In the genomic region with DNA sequence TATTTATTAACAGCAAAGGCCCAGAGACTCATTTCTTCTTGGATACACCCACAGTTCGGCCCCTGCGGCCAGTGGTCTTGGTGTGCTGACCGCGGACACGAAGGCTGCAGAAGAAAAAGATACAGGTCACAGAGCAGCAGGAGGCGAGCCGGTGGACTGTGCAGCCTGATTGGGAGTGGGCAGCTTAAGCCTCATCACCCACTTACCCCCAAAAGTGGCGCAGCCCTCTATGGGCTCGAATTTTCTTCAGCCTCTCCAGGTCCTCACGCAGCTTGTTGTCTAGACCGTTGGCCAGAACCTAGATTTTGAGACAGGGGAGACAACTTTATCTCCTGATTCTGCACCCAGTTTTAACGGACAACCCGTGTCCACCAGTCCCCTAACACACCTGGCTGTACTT, we compare ENCODE assay signal across 8 mouse cellular contexts. TPM values are rescaled to one million over a fixed set of nuclear protein-coding genes. Genes with fewer than 3 reads are reported as not detected.
A peak's percentile ranks its signal among the peaks of the same experiment; 100 is the strongest.
DNase-seq lines count a peak whose midpoint lies in the region; ATAC-seq and TF ChIP-seq lines count a peak whose summit lies in the region.
"Not testable (repeated sequence)": the region's sequence is repeated elsewhere in the genome, so short reads cannot be mapped to it uniquely, and the experiment has no call there.

No protein-coding gene starts in this region.

- H3K4me1 ChIP-seq in G1E (ENCODE audit: insufficient read depth, low read depth, low read length), result peaks cover 69% of the 10 kb centered on the region
- peaks cover 73% of the 10 kb centered on the region for H3K4me1 ChIP-seq in erythroblast, embryonic 14.5 days (ENCODE audit: control insufficient read depth)
- H3K4me1 ChIP-seq in heart, embryonic 13.5 days, result peaks cover 60% of the 10 kb centered on the region
- H3K4me1 ChIP-seq in intestine, embryonic 14.5 days (replicated peaks; ENCODE audit: control insufficient read depth, insufficient read depth, low read length), result peaks cover 48% of the 10 kb centered on the region
- H3K4me1 ChIP-seq in limb, embryonic 12.5 days (replicated peaks), result peaks cover 59% of the 10 kb centered on the region
- H3K4me1 ChIP-seq in lung, embryonic 16.5 days (replicated peaks; ENCODE audit: control insufficient read depth, insufficient read depth, low read length), result peaks cover 44% of the 10 kb centered on the region
- H3K4me1 ChIP-seq in neural tube, embryonic 11.5 days (ENCODE audit: control insufficient read depth, insufficient read depth, low read length), result peaks cover 43% of the 10 kb centered on the region

- not testable (repeated sequence) for H3K27me3 ChIP-seq in G1E (ENCODE audit: insufficient read depth, low read length); erythroblast, embryonic 14.5 days (ENCODE audit: control insufficient read depth); heart, embryonic 13.5 days (replicated peaks); intestine, embryonic 14.5 days (replicated peaks; ENCODE audit: control insufficient read depth, insufficient read depth, low read length); limb, embryonic 12.5 days; lung, embryonic 16.5 days (ENCODE audit: control insufficient read depth, insufficient read depth, low read depth, low read length); neural tube, embryonic 11.5 days (ENCODE audit: control insufficient read depth, insufficient read depth, low read length)

- peak overlapping the region; percentile 99 for H3K4me2 ChIP-seq in heart, embryonic 13.5 days
- peak overlapping the region; percentile 82 for H3K4me2 ChIP-seq in intestine, embryonic 14.5 days (ENCODE audit: low read length)
- peak overlapping the region; percentile 99 for H3K4me2 ChIP-seq in limb, embryonic 12.5 days
- H3K4me2 ChIP-seq in lung, embryonic 16.5 days (ENCODE audit: low read depth, low read length), result peak overlapping the region; percentile 80
- peak overlapping the region; percentile 82; the same call in 1 of the 2 replicates for H3K4me2 ChIP-seq in neural tube, embryonic 11.5 days (ENCODE audit: low read depth)

- peaks cover 81% of the 10 kb centered on the region for H3K36me3 ChIP-seq in G1E (replicated peaks)
- peaks cover 73% of the 10 kb centered on the region for H3K36me3 ChIP-seq in erythroblast, embryonic 14.5 days (ENCODE audit: control insufficient read depth)
- peaks cover 63% of the 10 kb centered on the region for H3K36me3 ChIP-seq in heart, embryonic 13.5 days
- H3K36me3 ChIP-seq in intestine, embryonic 14.5 days (ENCODE audit: control insufficient read depth, insufficient read depth, low read length), result peaks cover 50% of the 10 kb centered on the region
- H3K36me3 ChIP-seq in limb, embryonic 12.5 days, result peaks cover 67% of the 10 kb centered on the region
- peaks cover 18% of the 10 kb centered on the region for H3K36me3 ChIP-seq in lung, embryonic 16.5 days (ENCODE audit: control insufficient read depth, insufficient read depth, low read length)
- peaks cover 10% of the 10 kb centered on the region; the same call in 1 of the 2 replicates for H3K36me3 ChIP-seq in neural tube, embryonic 11.5 days (ENCODE audit: control insufficient read depth, insufficient read depth, low read length)

- H3K27ac ChIP-seq in heart, embryonic 13.5 days (replicated peaks), result peak overlapping the region; percentile 91
- not testable (repeated sequence) for H3K27ac ChIP-seq in intestine, embryonic 14.5 days (ENCODE audit: low read depth); lung, embryonic 16.5 days (ENCODE audit: low read length)
- H3K27ac ChIP-seq in limb, embryonic 12.5 days, result peak overlapping the region; percentile 94
- H3K27ac ChIP-seq in neural tube, embryonic 11.5 days (ENCODE audit: low read depth, low read length), result peak overlapping the region; percentile 86; the same call in 1 of the 2 replicates

- peak overlapping the region; percentile 81 for H3K9ac ChIP-seq in heart, embryonic 13.5 days
- not testable (repeated sequence) for H3K9ac ChIP-seq in intestine, embryonic 14.5 days (ENCODE audit: low read length); lung, embryonic 16.5 days (ENCODE audit: low read length); neural tube, embryonic 11.5 days (ENCODE audit: low read length)
- peak overlapping the region; percentile 70; the same call in 1 of the 2 replicates for H3K9ac ChIP-seq in limb, embryonic 12.5 days (replicated peaks)

- not testable (repeated sequence) for ATAC-seq in G1E (ENCODE audit: extremely low read depth, insufficient number of reproducible peaks, low FRiP score, poor library complexity, severe bottlenecking); heart, embryonic 13.5 days (ENCODE audit: extremely low read depth, insufficient number of reproducible peaks, low FRiP score, low TSS enrichment); intestine, embryonic 14.5 days (replicated peaks; ENCODE audit: low FRiP score, low TSS enrichment, low read depth); limb, embryonic 12.5 days (ENCODE audit: insufficient number of reproducible peaks, insufficient read depth, low FRiP score, low TSS enrichment, low read depth); lung, embryonic 16.5 days (ENCODE audit: low read depth); neural tube, embryonic 11.5 days (ENCODE audit: insufficient read depth, low FRiP score, low TSS enrichment)

- not testable (repeated sequence) for TF ChIP-seq CTCF in G1E (IDR thresholded peaks at IDR 0.05; ENCODE audit: low read depth, low read length)

- H3K9me3 ChIP-seq in G1E (replicated peaks); erythroblast, embryonic 14.5 days (ENCODE audit: control insufficient read depth, low read length); heart, embryonic 13.5 days; intestine, embryonic 14.5 days (ENCODE audit: control insufficient read depth, low read length); limb, embryonic 12.5 days; lung, embryonic 16.5 days (ENCODE audit: control insufficient read depth, low read length); neural tube, embryonic 11.5 days (ENCODE audit: control insufficient read depth, low read length): not testable (repeated sequence)

- 70% methylated on average over 13 of the region's 13 CpGs for WGBS in heart, embryonic 13.5 days
- WGBS in intestine, embryonic 14.5 days, result 82% methylated on average over 13 of the region's 13 CpGs
- 75% methylated on average over 13 of the region's 13 CpGs for WGBS in limb, embryonic 12.5 days
- 75% methylated on average over 13 of the region's 13 CpGs for WGBS in lung, embryonic 16.5 days
- 81% methylated on average over 13 of the region's 13 CpGs for WGBS in neural tube, embryonic 11.5 days

- H3K4me3 ChIP-seq in G1E (ENCODE audit: low read depth, low read length), result peak overlapping the region; percentile 93
- peak overlapping the region; percentile 74 for H3K4me3 ChIP-seq in erythroblast, embryonic 14.5 days (replicated peaks)
- H3K4me3 ChIP-seq in heart, embryonic 13.5 days, result peak overlapping the region; percentile 61
- peak overlapping the region; percentile 45 for H3K4me3 ChIP-seq in intestine, embryonic 14.5 days (ENCODE audit: low read depth, low read length)
- H3K4me3 ChIP-seq in limb, embryonic 12.5 days (replicated peaks), result peak overlapping the region; percentile 49
- H3K4me3 ChIP-seq in lung, embryonic 16.5 days (ENCODE audit: low read length), result not testable (repeated sequence)
- H3K4me3 ChIP-seq in neural tube, embryonic 11.5 days (ENCODE audit: low read depth, low read length), result peak overlapping the region; percentile 39

- DNase-seq in G1E (ENCODE audit: low spot score); intestine, embryonic 14.5 days (ENCODE audit: low spot score); neural tube, embryonic 11.5 days (ENCODE audit: low spot score): not testable (repeated sequence)
- peak; percentile 31 for DNase-seq in yolk sac, embryonic 10.5 days (ENCODE audit: low spot score)

RNA-seq across cellular contexts. Expression of a gene that starts 0.7 kb away (rescaled TPM):
- total RNA-seq in G1E (2014; fragmentation: Nextera tagmentation) (1.7 and 1.9 TPM in 2 replicates), G1E (2017) (3.0 and 3.6 TPM in 2 replicates)
- 10.9 and 13.5 TPM in 2 replicates for polyA plus RNA-seq in G1E (2012)
- polyA plus RNA-seq in erythroblast, embryonic 14.5 days (2012), result 0.21 and 0.45 TPM in 2 replicates
- polyA plus RNA-seq in heart, embryonic 13.5 days (2015; fragmentation: Nextera tagmentation; extraction: Ambion mirVana), result 4.5 and 7.0 TPM in 2 replicates
- polyA plus RNA-seq in intestine, embryonic 14.5 days (2014; fragmentation: Nextera tagmentation; extraction: Ambion mirVana), result 3.7 and 4.9 TPM in 2 replicates
- 5.0 and 6.8 TPM in 2 replicates for polyA plus RNA-seq in limb, embryonic 12.5 days (2016; fragmentation: Nextera tagmentation; extraction: Ambion mirVana)
- polyA plus RNA-seq in lung, embryonic 16.5 days (2015; fragmentation: Nextera tagmentation; extraction: Ambion mirVana), result 5.5 and 5.6 TPM in 2 replicates
- polyA plus RNA-seq in neural tube, embryonic 11.5 days (2014; fragmentation: Nextera tagmentation; extraction: Ambion mirVana), result 4.4 and 4.9 TPM in 2 replicates

RNA-seq across cellular contexts. Expression of a gene that starts 3.6 kb away (rescaled TPM):
- total RNA-seq in G1E (2014; fragmentation: Nextera tagmentation), result 30.0 and 34.1 TPM in 2 replicates
- total RNA-seq in G1E (2017), result 18.5 and 19.8 TPM in 2 replicates
- 45.6 and 48.9 TPM in 2 replicates for polyA plus RNA-seq in G1E (2012)
- polyA plus RNA-seq in erythroblast, embryonic 14.5 days (2012), result 10.1 and 11.6 TPM in 2 replicates
- polyA plus RNA-seq in heart, embryonic 13.5 days (2015; fragmentation: Nextera tagmentation; extraction: Ambion mirVana), result 36.0 and 39.6 TPM in 2 replicates
- polyA plus RNA-seq in intestine, embryonic 14.5 days (2014; fragmentation: Nextera tagmentation; extraction: Ambion mirVana), result 32.4 and 35.3 TPM in 2 replicates
- polyA plus RNA-seq in limb, embryonic 12.5 days (2016; fragmentation: Nextera tagmentation; extraction: Ambion mirVana), result 53.3 and 55.0 TPM in 2 replicates
- polyA plus RNA-seq in lung, embryonic 16.5 days (2015; fragmentation: Nextera tagmentation; extraction: Ambion mirVana), result 49.4 and 50.5 TPM in 2 replicates
- 40.7 and 43.8 TPM in 2 replicates for polyA plus RNA-seq in neural tube, embryonic 11.5 days (2014; fragmentation: Nextera tagmentation; extraction: Ambion mirVana)

RNA-seq across cellular contexts. Expression of a gene that starts 3.8 kb away (rescaled TPM):
- total RNA-seq in G1E (2014; fragmentation: Nextera tagmentation) (2,195 and 2,298 TPM in 2 replicates), G1E (2017) (1,704 and 1,830 TPM in 2 replicates)
- 739 and 1,633 TPM in 2 replicates for polyA plus RNA-seq in G1E (2012)
- polyA plus RNA-seq in erythroblast, embryonic 14.5 days (2012), result 11.8 and 13.8 TPM in 2 replicates
- polyA plus RNA-seq in heart, embryonic 13.5 days (2015; fragmentation: Nextera tagmentation; extraction: Ambion mirVana), result 923 and 1,093 TPM in 2 replicates
- 2,375 and 2,437 TPM in 2 replicates for polyA plus RNA-seq in intestine, embryonic 14.5 days (2014; fragmentation: Nextera tagmentation; extraction: Ambion mirVana)
- polyA plus RNA-seq in limb, embryonic 12.5 days (2016; fragmentation: Nextera tagmentation; extraction: Ambion mirVana), result 1,388 and 1,510 TPM in 2 replicates
- polyA plus RNA-seq in lung, embryonic 16.5 days (2015; fragmentation: Nextera tagmentation; extraction: Ambion mirVana), result 1,739 and 1,825 TPM in 2 replicates
- polyA plus RNA-seq in neural tube, embryonic 11.5 days (2014; fragmentation: Nextera tagmentation; extraction: Ambion mirVana), result 1,341 and 1,360 TPM in 2 replicates

RNA-seq across cellular contexts. Expression of a gene that starts 11.6 kb away (rescaled TPM):
- 29.6 and 34.2 TPM in 2 replicates for total RNA-seq in G1E (2014; fragmentation: Nextera tagmentation)
- 30.7 and 31.1 TPM in 2 replicates for total RNA-seq in G1E (2017)
- 72.2 and 83.2 TPM in 2 replicates for polyA plus RNA-seq in G1E (2012)
- 6.0 and 6.7 TPM in 2 replicates for polyA plus RNA-seq in erythroblast, embryonic 14.5 days (2012)
- polyA plus RNA-seq in heart, embryonic 13.5 days (2015; fragmentation: Nextera tagmentation; extraction: Ambion mirVana), result 20.5 and 20.6 TPM in 2 replicates
- 28.6 and 31.8 TPM in 2 replicates for polyA plus RNA-seq in intestine, embryonic 14.5 days (2014; fragmentation: Nextera tagmentation; extraction: Ambion mirVana)
- polyA plus RNA-seq in limb, embryonic 12.5 days (2016; fragmentation: Nextera tagmentation; extraction: Ambion mirVana), result 45.5 and 45.8 TPM in 2 replicates
- polyA plus RNA-seq in lung, embryonic 16.5 days (2015; fragmentation: Nextera tagmentation; extraction: Ambion mirVana), result 20.2 and 20.6 TPM in 2 replicates
- polyA plus RNA-seq in neural tube, embryonic 11.5 days (2014; fragmentation: Nextera tagmentation; extraction: Ambion mirVana), result 29.5 and 33.4 TPM in 2 replicates

RNA-seq across cellular contexts. Expression of a gene that starts 11.9 kb away (rescaled TPM):
- total RNA-seq in G1E (2014; fragmentation: Nextera tagmentation) (63.5 and 75.3 TPM in 2 replicates), G1E (2017) (133 and 141 TPM in 2 replicates)
- 347 and 373 TPM in 2 replicates for polyA plus RNA-seq in G1E (2012)
- polyA plus RNA-seq in erythroblast, embryonic 14.5 days (2012), result 48.7 and 66.5 TPM in 2 replicates
- polyA plus RNA-seq in heart, embryonic 13.5 days (2015; fragmentation: Nextera tagmentation; extraction: Ambion mirVana), result 113 and 125 TPM in 2 replicates
- polyA plus RNA-seq in intestine, embryonic 14.5 days (2014; fragmentation: Nextera tagmentation; extraction: Ambion mirVana), result 163 and 175 TPM in 2 replicates
- 180 and 186 TPM in 2 replicates for polyA plus RNA-seq in limb, embryonic 12.5 days (2016; fragmentation: Nextera tagmentation; extraction: Ambion mirVana)
- 143 and 151 TPM in 2 replicates for polyA plus RNA-seq in lung, embryonic 16.5 days (2015; fragmentation: Nextera tagmentation; extraction: Ambion mirVana)
- 190 and 195 TPM in 2 replicates for polyA plus RNA-seq in neural tube, embryonic 11.5 days (2014; fragmentation: Nextera tagmentation; extraction: Ambion mirVana)

Comparison
In these comparisons a context has a peak if more than half of its experiments do, and no peak if none do; other contexts are left out.
1. RNA of a gene that starts 3.8 kb away (polyA plus RNA-seq): 2,375 to 2,437 TPM in intestine, embryonic 14.5 days, 1,739 to 1,825 TPM in lung, embryonic 16.5 days, 739 to 1,633 TPM in G1E, 1,388 to 1,510 TPM in limb, embryonic 12.5 days, 1,341 to 1,360 TPM in neural tube, embryonic 11.5 days and 923 to 1,093 TPM in heart, embryonic 13.5 days; 11.8 to 13.8 TPM in erythroblast, embryonic 14.5 days; every median in the first group is over 10 times any median in the second.
2. Peak in every context shown above with its lines, with median percentiles within 50 percentile points of each other: H3K4me2 ChIP-seq.